18 mouse cellular contexts compared by ENCODE assay signal in genomic region chr7:30430191-30430590, GRCm38 (mm10). TPM values are rescaled to one million over a fixed set of nuclear protein-coding genes. Genes with fewer than 3 reads are reported as not detected.
"Had no signal": no experiment of that assay in that cellular context is flagged by ENCODE, and none has a peak within 500 bp of the region (broad histone marks: within the 10 kb centered on the region; RNA-seq: fewer than 3 reads in every experiment).

No protein-coding gene starts in this region.

- H3K4me3 ChIP-seq: limb, embryonic 12.5 days; midbrain, embryonic 12.5 days; neural tube, embryonic 13.5 days had no signal

- H3K4me1 ChIP-seq: limb, embryonic 12.5 days; midbrain, embryonic 12.5 days; neural tube, embryonic 13.5 days had no signal

- H3K27ac ChIP-seq: limb, embryonic 12.5 days; liver, embryonic 14.5 days; midbrain, embryonic 12.5 days; neural tube, embryonic 13.5 days; stomach, postnatal 0 days had no signal

- DNase-seq: kidney, adult 8-10 months; kidney, postnatal 25 days; layer of hippocampus, adult 9-11 months; layer of hippocampus, postnatal 36 days; liver; lung, adult 18-20 months; retina, postnatal 1 day; right cerebral cortex, postnatal 4 days; spleen, adult 18-20 months; thymus, postnatal 4 days had no signal

- H3K9ac ChIP-seq: limb, embryonic 12.5 days; liver, embryonic 14.5 days; midbrain, embryonic 12.5 days; neural tube, embryonic 13.5 days had no signal

- H3K4me2 ChIP-seq: limb, embryonic 12.5 days; midbrain, embryonic 12.5 days; neural tube, embryonic 13.5 days had no signal

- H3K27me3 ChIP-seq: midbrain, embryonic 12.5 days; neural tube, embryonic 13.5 days had no signal

- H3K9me3 ChIP-seq: limb, embryonic 12.5 days; midbrain, embryonic 12.5 days; neural tube, embryonic 13.5 days had no signal

RNA-seq across cellular contexts. Expression of gene Hcst, which starts 10.5 kb away (rescaled TPM):
- total RNA-seq: layer of hippocampus, postnatal 36 days had no signal
- polyA plus RNA-seq: limb, embryonic 12.5 days; midbrain, embryonic 12.5 days; midbrain, embryonic 16.5 days had no signal

RNA-seq across cellular contexts. Expression of gene Aplp1, which starts 15.1 kb away (rescaled TPM):
- total RNA-seq: megakaryocyte-erythroid progenitor cell, adult 5-6 weeks had no signal

RNA-seq across cellular contexts. Expression of gene Kirrel2, which starts 27.3 kb away (rescaled TPM):
- total RNA-seq: megakaryocyte-erythroid progenitor cell, adult 5-6 weeks had no signal
- polyA plus RNA-seq: lung, embryonic 16.5 days had no signal
